21 mouse cellular contexts compared by ENCODE assay signal in the genomic region with DNA sequence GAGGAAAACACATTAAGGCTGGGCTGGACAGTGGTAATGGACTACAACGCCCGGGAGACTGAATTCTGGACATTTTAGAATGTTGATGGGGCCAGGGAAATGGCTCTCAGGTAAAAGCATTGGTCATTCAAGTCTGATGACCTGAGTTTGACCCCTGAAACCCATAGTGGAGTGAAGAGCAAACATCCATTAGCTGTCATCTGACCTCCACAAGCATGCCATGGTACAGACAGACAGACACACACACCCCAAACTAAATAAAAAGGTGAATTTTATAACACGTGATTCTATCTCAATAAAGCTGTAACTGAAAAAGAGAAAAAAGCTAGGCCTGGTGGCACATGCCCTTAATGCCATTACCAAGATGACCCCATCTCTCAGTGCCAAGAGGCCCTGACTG. TPM values are rescaled to one million over a fixed set of nuclear protein-coding genes. Genes with fewer than 3 reads are reported as not detected.
"Had no signal": no experiment of that assay in that cellular context is flagged by ENCODE, and none has a peak within 500 bp of the region (broad histone marks: within the 10 kb centered on the region; RNA-seq: fewer than 3 reads in every experiment).

No protein-coding gene starts in this region.

- H3K4me2 ChIP-seq: midbrain, embryonic 11.5 days; midbrain, embryonic 15.5 days; neural tube, embryonic 12.5 days had no signal

- H3K27ac ChIP-seq: left cerebral cortex, adult 2 months; limb, embryonic 10.5 days; midbrain, embryonic 15.5 days; neural tube, embryonic 12.5 days had no signal

- H3K27me3 ChIP-seq: megakaryocyte, embryonic 14.5 days; midbrain, embryonic 15.5 days; neural tube, embryonic 12.5 days had no signal

- ATAC-seq: midbrain, embryonic 15.5 days had no signal

- H3K9me3 ChIP-seq: limb, embryonic 10.5 days; midbrain, embryonic 15.5 days; neural tube, embryonic 12.5 days had no signal

- H3K36me3 ChIP-seq: midbrain, embryonic 15.5 days; neural tube, embryonic 12.5 days had no signal

- H3K4me3 ChIP-seq: left cerebral cortex, adult 2 months; limb, embryonic 10.5 days; megakaryocyte, embryonic 14.5 days; midbrain, embryonic 15.5 days; neural tube, embryonic 12.5 days had no signal

- DNase-seq: lung, adult 2 months; lung, postnatal 4 days; right cerebral cortex, postnatal 4 days; spleen, adult 18-20 months; thymus, adult 2 months; thymus, postnatal 25 days had no signal

- H3K4me1 ChIP-seq: midbrain, embryonic 15.5 days had no signal

- H3K9ac ChIP-seq: midbrain, embryonic 15.5 days; neural tube, embryonic 12.5 days had no signal

RNA-seq across cellular contexts. Expression of a gene that starts 53.6 kb away (rescaled TPM):
- total RNA-seq: layer of hippocampus, postnatal 25 days; left cerebral cortex, adult 2 months; left cerebral cortex, postnatal 14 days; monocyte, adult 5-6 weeks; neutrophil, adult 5-6 weeks had no signal
- polyA plus RNA-seq: kidney, embryonic 16.5 days; limb, embryonic 10.5 days; limb, embryonic 14.5 days; lung, adult 2 months; lung, postnatal 0 days; midbrain, embryonic 11.5 days; stomach, embryonic 14.5 days; urinary bladder, adult 2 months had no signal

RNA-seq across cellular contexts. Expression of a gene that starts 56.6 kb away (rescaled TPM):
- total RNA-seq: monocyte, adult 5-6 weeks had no signal
- polyA plus RNA-seq: kidney, embryonic 16.5 days; limb, embryonic 10.5 days; lung, postnatal 0 days had no signal
